Mouse (Mus musculus): ENCODE measurements around the gene Rfxank.

The Rfxank gene

GRCm38 (mm10) chr8:70150158-70150557, 11.2 kb upstream of the Rfxank start:
- DNase-seq (ENCODE audit: low spot score in 2 of 2): no peak

DNA sequence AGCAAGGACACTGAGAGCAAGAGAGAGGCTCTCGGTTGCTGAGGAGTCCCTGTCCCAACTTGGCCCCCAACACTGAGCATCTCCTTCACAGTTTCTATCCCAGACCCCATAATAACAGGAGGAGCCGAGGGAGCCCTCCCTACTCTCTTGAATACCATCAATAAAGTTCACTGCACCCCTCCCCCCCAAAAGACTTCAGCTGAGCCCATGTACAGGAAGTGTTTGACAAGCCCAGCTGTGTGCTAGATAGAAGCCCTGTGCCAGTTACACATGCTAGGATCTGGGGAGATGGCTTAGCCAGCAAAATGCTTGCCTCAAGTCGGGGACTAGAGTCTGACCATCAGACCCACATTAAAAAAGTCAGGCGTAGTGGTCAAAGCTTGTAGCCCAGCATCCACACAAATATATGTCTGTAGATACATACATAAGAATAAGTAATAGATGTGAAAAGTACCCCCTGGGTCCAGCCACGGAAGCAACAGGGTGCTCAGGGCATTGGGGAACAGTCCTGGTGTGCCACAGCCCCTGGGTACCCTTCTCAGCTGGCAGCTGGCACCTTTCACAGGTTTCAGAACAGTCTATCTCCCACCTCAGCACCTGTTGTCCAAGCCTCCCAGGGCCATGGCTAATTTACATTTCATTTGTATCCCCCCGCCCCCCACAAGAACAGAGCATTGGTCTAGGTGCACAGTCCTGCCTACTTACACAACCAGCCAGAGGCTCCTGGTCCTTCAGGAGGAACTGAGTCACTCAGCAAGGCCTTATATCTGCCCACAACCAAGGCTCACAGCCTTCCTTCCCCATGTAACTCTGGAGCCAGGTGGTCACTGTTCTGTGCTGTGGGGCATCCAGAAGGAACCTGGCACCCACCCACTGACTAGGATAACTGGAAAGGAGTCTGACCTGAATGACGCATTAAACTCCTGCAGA, 9.0 kb upstream of the Rfxank start:
- DNase-seq (ENCODE audit: low spot score in 2 of 2): no peak

- DNase-seq (ENCODE audit: low spot score in 2 of 2): no peak
Observed at GRCm38 (mm10) chr8:70139981-70140380, 1.0 kb upstream of the Rfxank start.

DNA sequence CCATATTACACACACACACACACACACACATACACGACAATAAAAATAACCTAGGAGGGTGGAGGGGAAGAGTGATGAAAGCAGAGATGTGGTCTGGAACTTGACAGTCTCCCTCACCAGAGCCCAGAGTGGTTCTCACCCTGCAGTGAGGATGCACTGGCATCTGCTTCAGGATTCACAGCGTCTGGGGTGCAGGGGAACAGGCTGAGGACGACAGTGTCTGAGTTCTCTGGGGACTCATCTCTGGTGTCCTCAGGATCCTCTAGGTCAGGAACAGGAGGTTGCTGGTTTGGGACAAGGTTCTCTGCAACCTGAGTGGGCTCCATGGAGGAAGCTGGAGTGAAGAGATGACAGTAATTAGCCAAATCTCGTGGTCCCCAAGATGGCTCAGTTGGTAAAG, 1.1 kb downstream of the Rfxank start:
- no peak for DNase-seq (ENCODE audit: low spot score in 2 of 2)

- DNase-seq (ENCODE audit: low spot score in 2 of 2): no peak
Observed at GRCm38 (mm10) chr8:70136591-70136990, 2.4 kb downstream of the Rfxank start.

DNA sequence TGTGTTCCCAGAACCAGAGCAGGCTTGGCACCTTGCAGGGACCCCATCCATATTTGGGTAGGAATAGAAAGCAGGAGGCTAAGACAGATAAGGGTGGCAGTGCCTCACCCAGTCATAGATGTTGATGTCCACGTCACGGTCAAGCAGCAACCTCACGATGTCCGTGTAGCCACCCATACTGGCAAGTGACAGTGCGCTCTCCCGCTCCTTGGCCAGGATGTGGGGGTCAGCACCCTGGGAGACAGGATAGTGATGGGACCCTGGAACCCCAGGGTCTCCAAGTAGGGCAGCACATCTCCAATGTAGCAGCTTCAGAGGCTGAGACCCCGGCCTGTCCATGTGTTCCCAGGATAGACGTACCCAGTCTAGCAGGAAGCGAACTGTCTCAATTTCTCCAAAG, 4.0 kb downstream of the Rfxank start:
- no peak for DNase-seq (ENCODE audit: low spot score in 2 of 2)

DNA sequence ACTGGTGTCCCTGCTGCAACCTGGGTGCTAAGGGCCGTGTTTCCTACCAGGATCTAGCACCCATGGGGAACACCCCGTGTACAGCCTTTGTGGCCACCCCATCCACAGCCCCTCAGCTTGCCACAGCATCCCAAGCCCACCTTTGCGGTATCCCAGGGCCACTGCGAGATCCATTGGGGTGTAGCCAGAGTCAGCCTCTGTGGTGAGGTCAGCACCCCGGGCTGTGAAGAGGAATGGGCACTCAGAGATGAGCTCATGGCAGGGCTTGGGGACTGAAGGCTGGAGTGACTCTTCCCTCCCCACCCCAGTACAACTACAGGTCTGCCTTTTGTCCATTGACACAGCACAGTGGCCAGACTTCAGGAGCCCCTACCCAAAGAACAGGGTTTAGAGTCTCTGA, 4.9 kb downstream of the Rfxank start:
- no peak for DNase-seq (ENCODE audit: low spot score in 2 of 2)

DNA sequence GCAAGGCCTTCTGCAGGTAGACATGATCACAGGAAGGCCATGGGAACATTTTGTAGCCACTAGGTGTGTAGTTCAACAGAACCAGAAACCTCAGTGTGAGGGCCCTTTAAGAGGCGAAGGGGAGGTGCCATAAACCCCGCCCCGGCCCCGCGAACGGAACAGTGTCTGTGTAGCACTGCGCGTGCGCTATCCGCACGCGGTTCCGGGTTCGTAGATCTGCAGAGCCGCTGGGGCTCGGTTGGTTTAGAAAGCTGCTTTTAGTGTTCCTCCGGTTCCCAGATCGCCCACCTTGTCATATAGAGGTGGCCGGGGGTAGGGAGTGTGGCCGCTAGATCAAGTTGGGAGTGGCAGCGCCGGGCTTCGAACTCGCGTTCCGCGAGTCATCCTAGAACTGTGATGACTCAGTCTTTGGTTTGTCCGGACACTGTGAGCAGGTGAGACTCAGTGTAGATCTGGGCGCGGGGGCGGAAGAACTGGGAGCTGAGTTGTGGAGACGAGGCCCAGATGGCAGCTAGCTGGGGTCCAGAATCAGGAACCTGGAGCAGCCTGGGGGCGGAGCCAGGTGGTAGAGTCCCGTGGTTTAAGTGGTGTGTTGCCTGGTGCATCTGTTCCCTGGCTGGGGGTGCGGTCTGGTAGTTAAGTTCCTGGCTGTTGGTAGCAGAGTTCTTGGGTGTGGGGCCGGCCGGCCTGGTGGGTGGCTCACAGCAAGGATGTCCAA, 7.6 kb downstream of the Rfxank start, which contains the start of gene Nr2c2ap:
Nr2c2ap (plus strand) TSS at position 168 of the 718 bp plus-strand sequence.
- peak; percentile 62 to 90 for DNase-seq (ENCODE audit: low spot score in 2 of 2)

DNA sequence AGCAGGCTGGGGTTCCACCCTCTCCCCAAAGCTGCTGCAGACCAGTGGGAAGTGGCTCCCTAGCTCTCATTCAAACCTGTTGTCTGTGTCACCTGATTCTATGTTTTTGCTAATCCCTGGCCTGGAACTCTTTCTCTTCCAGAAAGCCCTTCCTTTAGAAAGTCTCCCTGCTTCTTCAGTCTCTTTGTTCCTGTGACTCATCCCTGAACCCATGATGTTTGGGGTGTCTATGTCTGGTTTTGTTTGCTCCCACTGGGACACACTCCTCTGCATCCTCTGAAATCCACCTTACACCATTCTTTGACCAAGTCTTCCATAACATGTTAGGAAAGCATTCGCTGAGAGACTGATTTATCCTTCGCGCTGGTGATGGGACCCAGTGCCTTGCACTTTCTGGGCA, 8.9 kb downstream of the Rfxank start:
- no peak for DNase-seq (ENCODE audit: low spot score in 2 of 2)

DNA sequence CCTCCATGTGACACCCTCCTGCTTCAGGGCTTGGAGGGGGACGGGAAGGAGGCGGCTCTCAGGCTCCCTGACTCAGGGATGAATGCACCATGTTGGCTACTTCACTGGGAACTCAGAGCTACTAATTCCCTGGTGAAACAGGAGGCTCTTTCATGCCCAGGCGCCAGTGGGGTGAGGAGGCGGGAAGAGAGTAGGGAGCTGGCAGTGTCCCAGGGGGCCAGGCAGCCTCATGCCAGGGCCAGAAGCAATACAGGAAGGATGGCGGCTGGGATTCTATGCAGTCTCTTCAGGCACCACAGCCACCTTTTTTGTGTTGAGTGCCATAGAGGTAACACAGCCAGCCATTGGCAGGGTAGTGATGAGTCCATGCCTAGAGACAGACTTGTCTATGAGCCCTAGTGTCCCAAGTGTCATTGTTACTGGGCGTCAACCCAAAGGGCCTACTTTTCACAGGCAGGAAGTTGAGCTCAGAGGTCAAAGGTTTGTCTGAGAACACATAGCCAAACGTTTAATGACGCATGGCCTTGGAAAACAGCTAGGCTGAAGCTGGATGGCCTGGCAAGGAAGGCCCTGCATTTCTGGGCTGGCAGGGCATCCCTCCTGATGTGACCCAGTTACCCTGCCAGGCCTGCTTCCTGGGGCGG, 9.5 kb downstream of the Rfxank start:
- DNase-seq (ENCODE audit: low spot score in 2 of 2): no peak

DNA sequence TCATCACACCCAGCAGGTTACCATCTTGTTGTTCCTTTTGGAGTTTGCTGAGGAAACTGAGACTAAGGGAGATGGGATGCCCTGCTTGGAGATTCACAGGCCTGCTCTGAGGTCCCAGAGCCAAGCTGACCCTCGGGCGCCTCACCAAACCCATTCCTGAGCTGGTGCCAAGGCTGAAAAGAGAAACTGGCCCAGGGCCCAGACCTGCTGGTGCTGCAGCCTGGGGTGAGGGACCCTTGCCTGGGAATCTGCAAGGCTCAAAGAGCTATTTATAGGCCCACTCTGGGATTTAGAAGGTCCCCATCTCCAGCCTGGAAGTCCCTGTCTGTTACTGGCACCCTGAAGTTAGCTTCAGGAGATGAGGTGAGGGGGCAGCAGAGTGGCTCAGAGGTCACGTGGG, 10.5 kb downstream of the Rfxank start:
- DNase-seq (ENCODE audit: low spot score in 2 of 2): no peak

GRCm38 (mm10) chr8:70124992-70125391, 14.0 kb downstream of the Rfxank start:
- DNase-seq (ENCODE audit: low spot score in 2 of 2): no peak

DNA sequence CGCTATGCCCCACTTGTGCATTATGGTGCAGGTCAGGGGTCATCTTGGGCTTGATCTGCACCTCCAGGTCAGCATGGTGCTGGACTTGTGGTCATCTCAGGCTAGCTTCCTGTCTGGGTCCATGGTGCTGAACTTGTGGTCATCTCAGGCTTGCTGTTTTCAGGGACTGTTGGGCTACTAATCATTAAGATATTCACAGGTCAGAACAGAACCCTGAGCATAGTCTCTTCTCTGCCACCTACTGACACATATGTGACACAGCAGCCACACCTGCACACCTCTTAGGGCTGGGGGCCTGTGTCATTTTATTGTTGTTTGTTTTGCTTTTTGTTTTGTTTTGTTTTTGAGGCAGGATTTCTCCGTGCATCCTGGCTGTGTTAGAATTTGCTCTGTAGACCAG, 16.1 kb downstream of the Rfxank start:
- no peak for DNase-seq (ENCODE audit: low spot score in 2 of 2)

GRCm38 (mm10) chr8:70120667-70121066, 18.3 kb downstream of the Rfxank start, which contains the start of gene Ncan:
Gene Ncan (minus strand): TSS chr8:70120873.
- peak in 1 of 2 experiments; percentile 44 for DNase-seq (ENCODE audit: low spot score in 2 of 2)

DNA sequence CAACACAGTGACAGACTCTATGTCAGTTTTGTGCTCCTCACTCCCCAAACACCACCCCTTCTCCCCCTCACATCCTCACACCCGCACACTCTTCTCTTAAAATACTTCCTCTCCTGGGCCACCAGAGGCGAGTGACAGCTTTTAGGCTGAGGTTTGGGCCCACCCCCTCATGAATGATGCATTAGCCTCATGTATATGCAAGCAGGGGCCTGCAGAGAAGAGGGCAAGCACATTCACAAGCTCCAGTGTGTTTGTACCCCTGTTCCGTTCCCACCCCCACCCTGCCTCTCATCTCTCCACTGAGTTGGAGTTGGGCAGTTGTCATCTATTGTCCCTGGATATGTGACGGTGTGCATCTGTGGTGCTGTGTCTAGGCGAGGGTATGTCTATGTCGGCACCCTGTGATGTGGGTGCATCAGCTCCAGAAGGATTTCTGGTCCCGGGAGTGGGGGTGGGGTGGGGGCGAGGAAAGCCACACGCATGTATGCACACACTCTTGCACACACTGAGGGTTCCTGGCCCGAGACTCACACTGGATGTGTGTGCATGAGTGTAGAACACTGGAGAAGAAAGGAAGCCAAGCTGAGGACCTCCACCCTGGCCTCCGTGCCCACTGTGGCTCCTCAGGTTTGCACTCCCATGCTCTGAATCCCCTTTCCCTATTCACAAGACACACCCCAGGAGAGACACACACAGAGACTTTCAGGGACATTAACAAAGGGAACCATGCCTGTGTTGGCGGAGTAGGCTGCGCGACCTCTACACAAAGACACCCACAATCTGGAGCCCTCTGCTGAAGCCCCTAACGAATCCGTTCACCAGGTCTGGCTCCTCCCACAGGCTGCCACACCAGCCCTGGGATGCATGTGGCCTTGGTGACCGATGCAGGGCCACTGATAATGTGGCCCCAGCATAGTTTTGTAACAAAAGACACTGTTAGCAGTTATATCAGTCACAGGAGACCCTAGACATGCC, 19.9 kb downstream of the Rfxank start:
- no peak for DNase-seq (ENCODE audit: low spot score in 2 of 2)

DNA sequence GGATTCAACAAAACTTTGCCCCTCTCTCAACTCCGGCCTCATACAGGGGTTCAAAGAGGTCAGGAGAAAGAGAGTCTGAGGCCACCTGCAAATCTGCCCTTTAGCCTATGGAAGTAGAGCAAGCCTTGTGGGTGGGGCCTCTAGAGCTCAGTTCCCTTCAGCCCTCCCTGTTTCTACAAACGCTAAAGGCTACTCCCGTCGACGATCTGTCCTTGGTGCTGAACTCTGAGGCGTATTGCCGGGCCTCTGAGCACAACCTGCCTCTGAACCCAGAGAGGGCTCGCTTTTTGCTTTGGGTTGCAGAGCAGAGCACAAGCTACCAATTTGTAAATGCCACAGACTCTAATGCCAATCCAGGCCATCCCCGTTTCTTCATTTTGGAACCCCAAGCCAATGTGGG, 21.3 kb downstream of the Rfxank start:
- peak in 1 of 2 experiments; percentile 66 for DNase-seq (ENCODE audit: low spot score in 2 of 2)

- DNase-seq (ENCODE audit: low spot score in 2 of 2): no peak
Observed at GRCm38 (mm10) chr8:70114892-70115291, 24.1 kb downstream of the Rfxank start.

DNA sequence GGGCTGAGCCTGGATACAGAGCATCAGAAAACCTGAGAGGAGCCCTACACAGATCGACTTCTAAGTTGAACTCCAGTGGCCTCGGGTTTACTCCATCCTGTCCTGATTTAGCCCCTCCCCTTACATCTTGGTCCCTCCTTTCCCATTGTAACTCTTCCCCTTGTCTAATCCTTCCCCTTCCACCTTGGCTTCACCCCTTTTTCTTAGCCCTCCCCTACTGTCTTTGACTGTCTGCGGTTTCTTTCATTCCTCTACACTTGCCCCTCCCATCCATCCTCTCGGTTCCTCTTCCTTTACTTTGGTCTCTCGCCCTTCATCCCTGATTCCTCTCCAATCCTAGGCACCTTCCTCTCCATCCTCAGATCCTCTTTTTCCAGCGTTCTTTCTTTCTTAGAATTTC, 24.5 kb downstream of the Rfxank start:
- DNase-seq (ENCODE audit: low spot score in 2 of 2): no peak

- no peak for DNase-seq (ENCODE audit: low spot score in 2 of 2)
Observed at GRCm38 (mm10) chr8:70112401-70113016, 26.4 kb downstream of the Rfxank start.

DNA sequence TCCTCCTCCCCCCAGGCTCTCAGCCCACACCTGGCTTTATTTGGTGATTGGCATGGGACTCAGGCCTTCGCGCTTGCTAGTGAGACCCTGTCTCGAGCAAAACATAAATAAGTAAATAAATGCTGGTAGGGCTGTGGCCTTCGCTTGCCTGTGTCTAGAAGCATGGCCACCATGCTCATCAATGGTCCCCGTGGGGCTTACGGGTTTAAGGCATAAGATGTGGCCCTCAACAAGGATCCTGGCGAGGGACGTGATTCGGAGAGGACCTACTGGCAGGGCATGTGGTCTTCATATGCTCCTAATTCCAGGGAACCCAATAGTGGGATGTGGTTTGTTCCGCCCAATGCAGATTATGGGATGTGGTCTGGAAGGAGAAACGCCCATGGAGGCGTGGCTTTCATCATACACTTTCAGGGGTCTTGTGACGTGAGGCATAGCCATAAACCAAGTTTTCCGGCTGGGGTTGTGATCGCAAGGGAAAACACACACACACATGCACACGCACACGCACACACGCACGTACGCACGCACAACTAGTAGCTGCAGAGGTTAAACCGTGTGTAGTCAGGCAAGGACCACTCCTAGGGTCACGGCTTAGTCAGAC, 27.7 kb downstream of the Rfxank start:
- DNase-seq (ENCODE audit: low spot score in 2 of 2): no peak

All from spleen, postnatal 10 days (tissue).